Mouse (Mus musculus) frontal cortex, postnatal 36 days (tissue): ENCODE measurements around the gene Adra1b.

Experiments used
- DNase-seq, 2 experiments: peaks; one replicate each; pipeline ENCODE4 v3.0.0; 2022; ENCODE audit warnings: low spot score in 2 of 2

Gene Adra1b

GRCm38 (mm10) chr11:43820552-43821460 is 80.2 kb downstream of the Adra1b start:
- DNase-seq, result no peak

DNA sequence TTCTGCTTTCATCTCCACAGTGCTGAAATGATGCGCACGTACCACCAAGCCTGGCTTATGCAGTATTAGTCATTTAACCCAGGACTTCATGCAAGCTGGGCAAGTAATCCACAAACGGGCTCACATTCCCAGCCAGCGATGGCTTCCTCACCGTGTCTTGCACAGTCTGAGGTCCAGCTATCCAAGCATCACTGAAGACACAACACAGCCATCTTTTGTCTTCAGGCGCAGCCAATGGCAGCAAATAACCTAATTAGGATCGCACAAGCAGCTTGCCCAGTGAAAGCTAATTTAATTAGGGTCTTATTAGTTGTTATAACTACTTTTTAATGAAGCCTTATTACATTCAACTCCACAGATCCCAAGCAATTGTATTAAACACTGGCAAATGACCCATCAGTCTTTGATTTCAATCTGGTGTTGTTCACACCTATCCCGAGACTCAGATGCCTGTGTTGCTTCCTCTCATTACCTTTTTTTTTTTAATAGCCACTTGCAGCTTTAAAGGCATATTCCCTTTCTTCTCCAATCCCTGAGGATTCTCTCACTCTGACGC is 83.6 kb downstream of the Adra1b start:
- DNase-seq, result no peak

GRCm38 (mm10) chr11:43812535-43812934 is 88.5 kb downstream of the Adra1b start:
- no peak for DNase-seq

GRCm38 (mm10) chr11:43807732-43808131 is 93.3 kb downstream of the Adra1b start:
- no peak for DNase-seq

GRCm38 (mm10) chr11:43795992-43796391 is 105.0 kb downstream of the Adra1b start:
- DNase-seq, result no peak

GRCm38 (mm10) chr11:43790446-43790845 is 110.6 kb downstream of the Adra1b start:
- no peak for DNase-seq

- DNase-seq, result peak; percentile 74 to 76
Observed at GRCm38 (mm10) chr11:43783772-43784171, 117.2 kb downstream of the Adra1b start.

- DNase-seq, result no peak
Observed at GRCm38 (mm10) chr11:43783106-43783505, 117.9 kb downstream of the Adra1b start.

DNA sequence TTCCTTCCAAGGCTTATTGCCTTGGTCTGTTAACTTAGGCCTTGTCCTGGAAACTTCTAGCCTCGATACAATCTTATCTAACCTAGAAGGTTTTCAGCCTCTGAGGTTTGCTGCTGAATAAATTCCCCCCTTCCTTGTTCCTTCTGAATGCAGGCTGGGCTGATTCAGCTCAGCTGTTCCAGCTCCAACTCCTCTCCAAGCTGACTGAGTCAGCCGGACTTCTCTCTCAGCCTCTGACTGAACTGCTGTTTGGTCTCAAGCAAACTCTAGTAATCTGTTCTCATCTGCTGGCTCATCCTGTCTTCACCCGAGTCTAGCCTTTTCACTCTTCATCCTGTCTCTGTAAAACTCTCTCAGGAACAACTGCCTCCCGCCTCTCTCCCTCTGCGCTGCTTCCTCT is 121.5 kb downstream of the Adra1b start:
- no peak for DNase-seq

- no peak for DNase-seq
Observed at GRCm38 (mm10) chr11:43776324-43776694, 124.7 kb downstream of the Adra1b start.

DNA sequence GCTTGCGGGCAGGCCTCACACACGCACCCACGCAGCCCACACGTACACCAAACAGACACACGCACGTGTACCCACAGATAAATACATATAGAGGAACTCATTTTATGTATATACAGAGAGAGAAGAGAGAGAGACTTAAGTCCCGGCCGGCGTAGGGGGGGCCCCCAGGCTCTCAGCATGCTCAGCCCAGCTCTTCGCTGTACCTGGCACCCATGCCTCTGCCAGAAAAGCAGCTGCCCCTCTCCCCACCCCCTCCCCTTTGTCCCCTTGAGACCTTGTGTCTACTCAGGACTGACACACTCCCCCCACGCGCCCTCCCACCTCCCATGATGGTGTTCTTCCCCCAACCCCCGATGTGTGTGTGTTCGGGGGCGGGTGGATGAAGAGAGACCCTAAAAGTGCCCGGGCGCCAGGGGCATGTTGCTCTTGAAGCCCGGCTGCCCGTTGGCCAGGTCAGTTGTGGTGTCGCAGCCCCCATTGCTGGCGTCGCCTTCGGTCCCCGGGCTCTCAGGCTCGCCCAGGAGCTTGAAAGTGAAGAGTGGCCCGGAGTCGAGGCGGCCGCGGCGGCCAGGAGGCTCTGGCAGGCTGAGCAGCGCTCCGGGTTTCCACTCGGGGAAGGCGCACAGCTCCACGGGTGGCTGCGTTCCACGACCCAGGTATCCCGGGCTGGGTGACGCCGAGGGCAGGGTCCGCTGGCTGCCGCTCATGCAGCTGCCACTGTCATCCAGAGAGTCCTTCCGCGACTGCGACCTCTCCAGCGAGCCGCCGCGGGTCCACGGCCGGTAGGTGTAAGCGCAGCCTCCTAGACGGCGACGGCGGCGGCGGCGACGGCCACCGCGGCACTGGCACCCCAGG is 125.3 kb downstream of the Adra1b start:
- DNase-seq, result no peak

DNA sequence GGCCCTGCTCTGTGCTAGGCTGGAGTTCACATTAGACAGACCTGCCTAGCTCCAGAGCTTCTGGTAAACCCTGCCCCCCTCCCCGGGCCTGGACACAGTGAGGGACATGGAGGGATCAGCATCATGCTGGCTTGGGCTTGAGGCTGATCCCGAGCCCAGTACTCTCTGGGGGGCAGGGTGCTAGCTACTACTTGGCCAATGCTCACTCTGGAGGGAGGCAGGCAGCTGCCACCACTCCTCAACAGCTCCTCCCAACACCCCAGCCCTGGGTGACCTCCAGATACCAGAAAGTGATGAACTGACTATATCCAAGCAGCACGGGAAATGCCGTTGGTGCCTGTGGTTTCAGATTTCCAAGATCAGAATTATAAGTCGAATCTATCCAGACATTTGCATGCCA is 127.3 kb downstream of the Adra1b start:
- DNase-seq, result no peak

- DNase-seq, result no peak
Observed at GRCm38 (mm10) chr11:43770110-43770509, 130.9 kb downstream of the Adra1b start.

DNA sequence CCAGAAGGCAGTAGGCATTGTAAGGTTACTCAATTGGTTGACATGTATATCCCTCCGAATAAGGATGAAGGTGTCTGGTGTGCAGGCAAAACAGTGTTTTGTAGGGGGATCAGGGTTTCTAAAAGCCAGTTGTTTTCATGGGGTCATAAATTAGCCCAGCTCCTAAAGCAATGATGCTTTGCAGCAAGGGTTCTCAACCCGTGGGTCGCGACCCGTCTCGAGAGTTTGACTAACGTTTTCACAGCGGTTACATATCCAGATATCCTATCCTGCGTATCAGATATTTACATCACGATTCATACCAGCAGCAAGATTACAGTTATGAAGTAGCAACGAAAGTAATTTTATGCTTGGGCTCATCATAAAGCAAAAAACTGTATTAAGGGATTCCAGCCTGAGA is 133.3 kb downstream of the Adra1b start:
- no peak for DNase-seq

DNA sequence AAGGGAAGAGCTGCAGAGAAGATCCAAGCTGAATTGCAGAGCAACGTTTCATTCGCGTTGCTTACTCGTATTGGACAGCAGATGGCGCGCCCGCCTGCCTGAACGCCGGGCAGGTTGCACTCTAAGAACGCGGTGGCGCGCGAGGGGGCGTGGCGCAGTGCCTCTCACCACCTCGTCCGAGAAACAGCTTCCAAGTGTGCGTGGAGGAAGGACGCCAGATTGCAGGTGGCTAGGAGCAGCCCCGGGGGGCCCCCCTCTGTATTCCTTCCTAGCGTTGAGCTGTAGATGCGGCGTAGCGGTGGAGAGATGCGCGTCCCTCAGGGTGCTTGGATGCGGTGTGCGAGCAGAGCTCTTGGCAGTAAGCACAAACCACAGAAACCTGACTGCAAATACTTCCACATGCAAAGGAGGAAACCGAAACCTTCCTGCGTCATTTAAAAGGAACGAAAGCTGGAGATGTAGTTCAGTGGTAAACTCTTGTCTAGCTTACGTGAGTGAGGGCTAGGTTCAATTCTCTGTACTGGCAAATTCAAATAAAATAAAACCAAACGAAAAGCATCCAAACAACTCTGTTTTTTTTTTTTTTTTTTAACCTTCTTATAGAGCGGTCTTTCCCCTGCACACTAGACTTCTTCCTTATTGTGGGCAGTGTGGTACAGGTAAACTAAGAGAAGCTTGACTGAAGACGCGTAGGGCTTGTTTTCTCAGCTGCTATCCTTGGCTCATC is 133.9 kb downstream of the Adra1b start:
- DNase-seq, result peak; percentile 73 to 84

- DNase-seq, result no peak
Observed at GRCm38 (mm10) chr11:43758436-43758835, 142.6 kb downstream of the Adra1b start.

- DNase-seq, result no peak
Observed at GRCm38 (mm10) chr11:43755411-43755810, 145.6 kb downstream of the Adra1b start.

- DNase-seq, result no peak
Observed at GRCm38 (mm10) chr11:43754568-43754967, 146.4 kb downstream of the Adra1b start.

GRCm38 (mm10) chr11:43751542-43751941 is 149.5 kb downstream of the Adra1b start:
- no peak for DNase-seq

GRCm38 (mm10) chr11:43747233-43748226 is 153.5 kb downstream of the Adra1b start, which contains the start of gene Ttc1:
TSS of gene Ttc1 (minus strand) at chr11:43748008.
- peak; percentile 98 to 99 for DNase-seq
